Mouse (Mus musculus) spleen, adult 2 months (tissue): ENCODE results near the gene Vmn1r215. TPM values are rescaled to one million over a fixed set of nuclear protein-coding genes. Genes with fewer than 3 reads are reported as not detected.
"Not testable (repeated sequence)": the region's sequence is repeated elsewhere in the genome, so short reads cannot be mapped to it uniquely, and the experiment has no call there.

ENCODE experiments used
- DNase-seq, 2 experiments: peaks; one replicate each; pipeline versions ENCODE4 v3.0.0 to v3.0.0-alpha.2; 2012 to 2021; ENCODE audit warnings: low spot score in 2 of 2, low read depth in 1 of 2
- H3K27ac ChIP-seq: fragments of 200-500 bp; 2 replicates; pipeline ENCODE4 v1.5.1; 2012; ENCODE audit warnings: low read length, inconsistent platforms; ENCODE audit not compliant: insufficient read depth
- H3K27me3 ChIP-seq: fragments of 200-500 bp; 2 replicates; pipeline ENCODE4 v1.6.1; 2012; ENCODE audit warnings: mild to moderate bottlenecking, moderate library complexity, low read length, inconsistent platforms; ENCODE audit not compliant: control insufficient read depth, insufficient read depth
- H3K36me3 ChIP-seq: fragments of 200-500 bp; 2 replicates; pipeline ENCODE4 v1.6.1; 2012; ENCODE audit warnings: mild to moderate bottlenecking, low read length, inconsistent platforms; ENCODE audit not compliant: control insufficient read depth, insufficient read depth
- H3K4me1 ChIP-seq: fragments of 200-500 bp; 2 replicates; pipeline ENCODE4 v1.6.1; 2011; ENCODE audit warnings: inconsistent platforms; ENCODE audit not compliant: control insufficient read depth, insufficient read depth, insufficient read length
- H3K4me3 ChIP-seq: fragments of 200-500 bp; 2 replicates; pipeline ENCODE4 v1.5.1; 2011; ENCODE audit warnings: mild to moderate bottlenecking, inconsistent platforms; ENCODE audit not compliant: insufficient read depth, insufficient read length; ENCODE audit errors: extremely low read depth
- CTCF ChIP-seq: fragments of 200-500 bp; IDR thresholded peaks from 2 replicates; pipeline ENCODE4 v1.5.1; 2011; ENCODE audit warnings: mild to moderate bottlenecking, inconsistent platforms; ENCODE audit not compliant: insufficient read depth, insufficient read length, insufficient replicate concordance; ENCODE audit errors: extremely low read depth
- POLR2A ChIP-seq: fragments of 200-500 bp; IDR thresholded peaks from 2 replicates; pipeline ENCODE4 v1.6.1; 2011; ENCODE audit warnings: low read depth, low read length, inconsistent platforms
- WGBS: fragments of 180-500 bp; shearing (Covaris S2); methylation state at CpG from one replicate; pipeline ENCODE4 v1.1.7; 2018; 5-methylcytosine and 5-hydroxymethylcytosine counted together
- polyA plus RNA-seq: library from polyadenylated mRNA; depleted of rRNA; stranded (reverse); fragments of >200 nt; gene quantifications from 2 replicates; pipeline ENCODE4 v1.2.3, GENCODE M21; 2012; rRNA removed

Vmn1r215 gene
- polyA plus RNA-seq, result not detected in 2 replicates

- Histone ChIP-seq H3K36me3 (no peaks in the 10 kb centered on the region), H3K27me3 (no peaks in the 10 kb centered on the region), H3K4me1 (no peaks in the 10 kb centered on the region), H3K4me3 (no peak within 1 kb of the TSS), H3K27ac (no peak within 1 kb of the TSS)
- no peak for DNase-seq
- WGBS, result 65% methylated on average over 1 of the region's 1 CpGs
- TF ChIP-seq POLR2A (no peak), CTCF (no peak)
Observed at GRCm38 (mm10) chr13:23067725-23068124, at the start of gene Vmn1r215. TSS of gene Vmn1r215 (plus strand) at chr13:23068025.

GRCm38 (mm10) chr13:23018158-23018557 is 49.7 kb upstream of the Vmn1r215 start:
- H3K27ac ChIP-seq, result no peak overlapping the region
- H3K36me3 ChIP-seq, result no peaks in the 10 kb centered on the region
- TF ChIP-seq CTCF, result no peak
- no peak for TF ChIP-seq POLR2A
- H3K27me3 ChIP-seq, result no peaks in the 10 kb centered on the region
- DNase-seq, result no peak
- no peaks in the 10 kb centered on the region for H3K4me1 ChIP-seq
- H3K4me3 ChIP-seq, result no peak overlapping the region

GRCm38 (mm10) chr13:23024812-23025211 is 43.0 kb upstream of the Vmn1r215 start:
- H3K4me3 ChIP-seq, result no peak overlapping the region
- no peak for TF ChIP-seq POLR2A
- TF ChIP-seq CTCF, result no peak
- H3K4me1 ChIP-seq, result no peaks in the 10 kb centered on the region
- no peak for DNase-seq
- H3K27ac ChIP-seq, result no peak overlapping the region
- no peaks in the 10 kb centered on the region for H3K36me3 ChIP-seq
- no peaks in the 10 kb centered on the region for H3K27me3 ChIP-seq

- Histone ChIP-seq H3K27me3 (no peaks in the 10 kb centered on the region), H3K4me1 (no peaks in the 10 kb centered on the region), H3K36me3 (no peaks in the 10 kb centered on the region), H3K4me3 (no peak within 1 kb of the TSS), H3K27ac (no peak within 1 kb of the TSS)
- DNase-seq, result no peak
- 86% methylated on average over 3 of the region's 3 CpGs for WGBS
- TF ChIP-seq POLR2A, result no peak
- TF ChIP-seq CTCF, result no peak
Observed at GRCm38 (mm10) chr13:23030118-23030517, 37.7 kb upstream of the Vmn1r215 start, which contains the start of gene Vmn1r214. TSS of gene Vmn1r214 (plus strand) at chr13:23030418.

- no peak overlapping the region for H3K4me3 ChIP-seq
- no peak for DNase-seq
- 64% methylated on average over 1 of the region's 1 CpGs for WGBS
- TF ChIP-seq CTCF (no peak), POLR2A (no peak)
- H3K36me3 ChIP-seq, result no peaks in the 10 kb centered on the region
- no peak overlapping the region for H3K27ac ChIP-seq
- no peaks in the 10 kb centered on the region for H3K27me3 ChIP-seq
- H3K4me1 ChIP-seq, result no peaks in the 10 kb centered on the region
Observed at GRCm38 (mm10) chr13:23057778-23058177, 10.0 kb upstream of the Vmn1r215 start.

- no peak overlapping the region for H3K4me3 ChIP-seq
- WGBS, result 87% methylated on average over 2 of the region's 2 CpGs
- no peaks in the 10 kb centered on the region for H3K36me3 ChIP-seq
- TF ChIP-seq CTCF (no peak), POLR2A (no peak)
- H3K4me1 ChIP-seq, result no peaks in the 10 kb centered on the region
- H3K27ac ChIP-seq, result no peak overlapping the region
- DNase-seq, result no peak
- no peaks in the 10 kb centered on the region for H3K27me3 ChIP-seq
Observed at GRCm38 (mm10) chr13:23069312-23069711, 1.5 kb downstream of the Vmn1r215 start.

GRCm38 (mm10) chr13:23094386-23094785 is 26.6 kb downstream of the Vmn1r215 start:
- TF ChIP-seq POLR2A (no peak), CTCF (no peak)
- Histone ChIP-seq H3K4me1 (no peaks in the 10 kb centered on the region), H3K27ac (no peak overlapping the region), H3K27me3 (no peaks in the 10 kb centered on the region), H3K4me3 (no peak overlapping the region), H3K36me3 (no peaks in the 10 kb centered on the region)
- 91% methylated on average over 4 of the region's 4 CpGs for WGBS
- DNase-seq, result no peak

- H3K27ac ChIP-seq, H3K36me3 ChIP-seq, H3K4me3 ChIP-seq, H3K4me1 ChIP-seq, H3K27me3 ChIP-seq, DNase-seq: not testable (repeated sequence)
- WGBS, result 71% methylated on average over 1 of the region's 1 CpGs
Observed at GRCm38 (mm10) chr13:23118126-23118525, 50.3 kb downstream of the Vmn1r215 start, which contains the start of gene Vmn1r217. TSS of gene Vmn1r217 (minus strand) at chr13:23118226.
